Mouse (Mus musculus) heart, postnatal 0 days (tissue): ENCODE measurements at regions not wholly inside any gene's neighbourhood (a gene's known extent, or its start where the extent isn't known, plus 50 kb on each side); places are given as distances from the start of the nearest gene placed in this dataset.

Source experiments
- ATAC-seq: fragments of 200-750 bp; cut with Nextera tagmentation; 2 replicates; pipeline ENCODE4 v1.8.0; 2017; ENCODE audit warnings: low read depth, moderate number of reproducible peaks, moderate library complexity; ENCODE audit not compliant: insufficient read depth
- DNase-seq: peaks from one replicate; pipeline ENCODE4 v3.0.0-alpha.2; 2016; ENCODE audit warnings: low spot score
- H3K27ac ChIP-seq: fragments of 300-500 bp; sonication (generic); 2 replicates; pipeline ENCODE4 v1.5.1; 2014; ENCODE audit warnings: low read depth, mild to moderate bottlenecking
- H3K27me3 ChIP-seq: fragments of 300-500 bp; sonication (generic); 2 replicates; pipeline ENCODE4 v1.6.1; 2014; ENCODE audit warnings: low read length, mixed read lengths; ENCODE audit not compliant: control insufficient read depth, insufficient read depth
- H3K36me3 ChIP-seq: fragments of 300-500 bp; sonication (generic); replicated peaks from 2 replicates; pipeline ENCODE4 v1.6.1; 2014; ENCODE audit warnings: low read length, mixed read lengths; ENCODE audit not compliant: control insufficient read depth, insufficient read depth
- H3K4me1 ChIP-seq: fragments of 300-500 bp; sonication (generic); 2 replicates; pipeline ENCODE4 v1.6.1; 2014; ENCODE audit warnings: antibody characterized with exemption; ENCODE audit not compliant: control insufficient read depth, insufficient read depth
- H3K4me2 ChIP-seq: fragments of 300-500 bp; sonication (generic); 2 replicates; pipeline ENCODE4 v1.6.1; 2014; ENCODE audit warnings: low read depth, mild to moderate bottlenecking, low read length, moderate library complexity
- H3K4me3 ChIP-seq: fragments of 300-500 bp; sonication (generic); 2 replicates; pipeline ENCODE4 v1.5.1; 2014; ENCODE audit warnings: low read depth, low read length
- H3K9ac ChIP-seq: fragments of 300-500 bp; sonication (generic); replicated peaks from 2 replicates; pipeline ENCODE4 v1.6.1; 2014; ENCODE audit warnings: low read depth, low read length, mixed read lengths
- H3K9me3 ChIP-seq: fragments of 300-500 bp; sonication (generic); replicated peaks from 2 replicates; pipeline ENCODE4 v1.6.1; 2016; ENCODE audit warnings: low read length; ENCODE audit not compliant: control insufficient read depth
- CTCF ChIP-seq: IDR thresholded peaks from 2 replicates; pipeline ENCODE4 v1.5.1; 2016; ENCODE audit warnings: antibody characterized with exemption, control low read depth, low read depth
- EP300 ChIP-seq: IDR thresholded peaks from 2 replicates; pipeline ENCODE4 v1.6.1; 2016; ENCODE audit warnings: antibody characterized with exemption, low read depth
- WGBS: fragments of 180-500 bp; shearing (Covaris S2); extraction: QIAGEN DNeasy Blood & Tissue Kit; methylation state at CpG from one replicate; pipeline ENCODE4 v1.1.7; 2014; 5-methylcytosine and 5-hydroxymethylcytosine counted together

DNA sequence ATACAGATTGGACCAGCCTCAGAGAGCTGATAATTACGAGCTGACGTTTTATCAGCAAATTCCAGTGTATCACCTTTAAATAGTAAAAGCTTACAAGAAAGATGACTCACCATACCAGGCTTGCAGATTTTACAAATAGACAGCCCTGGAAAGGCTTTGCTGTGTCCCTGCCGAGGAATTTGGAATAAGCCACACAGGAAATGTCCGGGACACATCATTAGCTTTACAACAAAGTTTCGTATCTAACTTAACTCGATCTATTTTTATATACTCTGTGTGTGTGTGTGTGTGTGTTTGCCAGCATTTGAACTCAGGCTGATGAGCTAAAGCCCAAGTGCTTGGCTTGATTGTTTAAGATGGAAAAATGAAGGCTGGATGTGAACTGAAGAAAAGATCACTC lies 69.8 kb upstream of the Plekha5 start:
- H3K4me1 ChIP-seq = no peaks in the 10 kb centered on the region
- H3K36me3 ChIP-seq = no peaks in the 10 kb centered on the region
- no peak overlapping the region for H3K9ac ChIP-seq
- ATAC-seq (no peak), DNase-seq (no peak)
- H3K4me3 ChIP-seq = no peak overlapping the region
- no peaks in the 10 kb centered on the region for H3K9me3 ChIP-seq
- no peak for TF ChIP-seq CTCF
- no peak for TF ChIP-seq EP300
- H3K27me3 ChIP-seq = no peaks in the 10 kb centered on the region
- H3K4me2 ChIP-seq = no peak overlapping the region
- WGBS = 14% methylated on average over 6 of the region's 6 CpGs
- no peak overlapping the region for H3K27ac ChIP-seq

DNA sequence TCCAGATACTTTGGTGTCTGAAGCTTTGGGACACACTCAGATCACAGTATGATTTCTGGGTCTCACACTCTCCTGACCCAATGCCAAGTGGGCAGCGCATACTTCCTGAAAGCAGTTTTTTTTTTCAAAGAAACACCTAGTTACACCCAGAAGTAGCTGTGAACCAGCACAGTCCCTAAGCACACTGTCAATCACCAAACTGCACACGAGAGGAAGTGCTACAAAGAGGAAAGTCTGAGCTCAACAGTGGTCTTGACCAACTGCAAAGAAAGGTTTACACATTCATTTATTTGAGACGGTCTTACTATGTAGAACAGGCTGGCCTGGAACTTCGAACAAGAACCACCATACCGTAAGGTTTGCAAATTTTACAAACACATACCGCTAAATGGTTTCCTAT lies 70.2 kb upstream of the Plekha5 start:
- no peak for ATAC-seq
- TF ChIP-seq EP300 (no peak), CTCF (no peak)
- Histone ChIP-seq H3K27ac (no peak overlapping the region), H3K4me3 (no peak overlapping the region), H3K9ac (no peak overlapping the region), H3K4me1 (no peaks in the 10 kb centered on the region), H3K36me3 (no peaks in the 10 kb centered on the region), H3K4me2 (no peak overlapping the region), H3K9me3 (no peaks in the 10 kb centered on the region), H3K27me3 (no peaks in the 10 kb centered on the region)
- 54% methylated on average over 6 of the region's 6 CpGs for WGBS
- DNase-seq = no peak

DNA sequence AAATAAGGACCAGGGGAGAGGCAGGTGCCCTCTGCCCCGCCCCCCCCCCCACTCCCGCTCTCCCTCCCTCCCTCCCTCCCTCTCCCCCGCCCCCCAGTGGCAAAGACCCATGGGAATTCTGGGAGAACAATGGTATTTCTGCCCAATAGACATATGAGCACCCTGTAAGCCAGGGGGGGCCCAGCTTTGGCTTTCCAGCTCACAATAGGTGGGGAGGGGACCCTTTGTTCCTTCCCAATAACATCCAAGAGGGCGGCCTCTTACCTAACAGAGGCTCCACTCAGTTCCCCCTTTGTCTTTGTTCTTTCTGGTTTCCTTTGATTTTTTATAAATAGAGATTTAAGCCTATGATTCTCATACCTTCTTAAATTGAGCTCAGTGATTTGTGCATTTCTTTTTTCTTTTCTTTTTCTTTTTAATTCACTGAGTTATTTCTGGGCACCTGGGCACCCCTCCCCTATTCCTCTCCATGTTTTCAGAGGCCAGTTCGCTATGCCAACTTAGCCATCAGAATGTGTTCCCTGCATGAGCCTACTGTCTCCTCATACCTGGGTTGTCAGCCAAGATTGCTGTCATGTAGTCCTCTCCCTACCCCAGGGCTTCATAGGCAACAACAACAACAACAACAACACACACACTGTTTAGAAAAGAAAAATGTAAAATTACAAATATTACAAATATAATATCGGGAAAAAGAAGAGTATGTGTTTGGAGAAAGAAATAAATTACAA lies 72.3 kb upstream of the Plekha5 start:
- Histone ChIP-seq H3K27ac (no peak overlapping the region), H3K9me3 (no peaks in the 10 kb centered on the region), H3K4me2 (no peak overlapping the region), H3K36me3 (no peaks in the 10 kb centered on the region), H3K27me3 (no peaks in the 10 kb centered on the region), H3K4me1 (no peaks in the 10 kb centered on the region), H3K4me3 (no peak overlapping the region), H3K9ac (no peak overlapping the region)
- WGBS = 71% methylated on average over 6 of the region's 6 CpGs
- ATAC-seq (no peak), DNase-seq (no peak)
- no peak for TF ChIP-seq CTCF
- no peak for TF ChIP-seq EP300

- Histone ChIP-seq H3K27ac (no peak overlapping the region), H3K27me3 (no peaks in the 10 kb centered on the region), H3K9me3 (no peaks in the 10 kb centered on the region), H3K9ac (no peak overlapping the region), H3K4me3 (no peak overlapping the region), H3K36me3 (no peaks in the 10 kb centered on the region), H3K4me2 (no peak overlapping the region), H3K4me1 (no peaks in the 10 kb centered on the region)
- TF ChIP-seq EP300 = no peak
- ATAC-seq (no peak), DNase-seq (no peak)
- 87% methylated on average over 16 of the region's 16 CpGs for WGBS
Observed at GRCm38 (mm10) chr6:140348578-140348977, 75.3 kb upstream of the Plekha5 start.

DNA sequence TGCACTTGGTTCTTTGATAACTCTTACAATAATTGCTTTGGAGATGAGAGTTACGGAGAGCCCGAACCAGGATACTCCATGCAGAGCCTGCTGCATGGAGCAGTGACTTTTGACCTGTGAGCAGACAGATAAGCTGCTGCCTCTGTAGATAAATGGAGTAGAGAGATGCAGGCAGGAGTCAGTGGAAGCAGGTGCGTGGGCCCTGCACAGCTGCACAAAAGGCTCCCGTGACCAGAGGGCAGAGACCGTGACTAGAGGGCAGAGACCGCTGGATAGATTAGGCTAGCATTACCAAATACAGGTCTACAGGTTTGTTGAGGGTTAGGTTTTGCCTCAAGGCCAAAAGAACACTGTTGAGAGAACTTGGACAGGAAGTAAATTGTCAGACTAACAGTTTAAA lies 76.9 kb upstream of the Plekha5 start:
- Histone ChIP-seq H3K27me3 (no peaks in the 10 kb centered on the region), H3K9ac (no peak overlapping the region), H3K4me1 (no peaks in the 10 kb centered on the region), H3K36me3 (no peaks in the 10 kb centered on the region), H3K4me3 (no peak overlapping the region), H3K27ac (no peak overlapping the region), H3K9me3 (no peaks in the 10 kb centered on the region), H3K4me2 (no peak overlapping the region)
- TF ChIP-seq EP300 = no peak
- no peak for TF ChIP-seq CTCF
- 71% methylated on average over 6 of the region's 6 CpGs for WGBS
- DNase-seq = no peak
- ATAC-seq = no peak

DNA sequence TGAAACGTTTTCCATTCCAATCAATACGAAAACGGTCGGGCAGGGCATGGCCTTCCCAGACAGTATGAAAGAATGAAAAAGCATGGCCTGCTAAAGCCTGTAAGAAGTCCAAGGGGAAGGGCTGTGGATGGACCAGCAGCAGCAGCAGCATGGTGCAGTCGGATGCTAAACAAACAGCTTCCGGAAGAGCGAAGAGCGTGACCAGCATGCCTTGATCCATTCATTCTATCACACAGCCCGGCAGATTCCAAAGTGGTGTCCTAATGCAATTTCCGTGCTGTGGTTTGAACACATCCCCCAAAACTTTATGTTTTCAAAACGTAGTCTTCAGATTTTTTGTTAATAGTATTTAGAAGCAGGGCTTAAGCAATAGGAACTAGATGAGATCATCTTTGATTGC lies 80.2 kb upstream of the Plekha5 start:
- Histone ChIP-seq H3K27me3 (no peaks in the 10 kb centered on the region), H3K27ac (no peak overlapping the region), H3K4me3 (no peak overlapping the region), H3K4me1 (no peaks in the 10 kb centered on the region), H3K9ac (no peak overlapping the region), H3K9me3 (no peaks in the 10 kb centered on the region), H3K4me2 (no peak overlapping the region), H3K36me3 (no peaks in the 10 kb centered on the region)
- DNase-seq = no peak
- 80% methylated on average over 11 of the region's 11 CpGs for WGBS
- TF ChIP-seq EP300 (no peak), CTCF (no peak)
- no peak for ATAC-seq
